Mouse (Mus musculus) thymus, adult 2 months (tissue): ENCODE results near the gene Slc8a1. TPM values are rescaled to one million over a fixed set of nuclear protein-coding genes. Genes with fewer than 3 reads are reported as not detected.

Experiments used
- DNase-seq: peaks from one replicate; pipeline ENCODE4 v3.0.0; 2021
- H3K27ac ChIP-seq: fragments of 200-500 bp; 2 replicates; pipeline ENCODE4 v1.5.1; 2012; ENCODE audit warnings: low read length, control low read depth; ENCODE audit not compliant: control insufficient read depth, insufficient read depth
- H3K27me3 ChIP-seq: fragments of 200-500 bp; 2 replicates; pipeline ENCODE4 v1.6.1; 2012; ENCODE audit warnings: mild to moderate bottlenecking, low read length, moderate library complexity, mixed read lengths; ENCODE audit not compliant: control insufficient read depth, insufficient read depth
- H3K36me3 ChIP-seq: fragments of 200-500 bp; 2 replicates; pipeline ENCODE4 v1.6.1; 2012; ENCODE audit warnings: mild to moderate bottlenecking, low read length, moderate library complexity; ENCODE audit not compliant: control insufficient read depth, insufficient read depth
- H3K4me1 ChIP-seq: fragments of 200-500 bp; replicated peaks from 2 replicates; pipeline ENCODE4 v1.6.1; 2012; ENCODE audit warnings: low read length; ENCODE audit not compliant: control insufficient read depth, insufficient read depth
- H3K4me3 ChIP-seq: fragments of 200-500 bp; 2 replicates; pipeline ENCODE4 v1.5.1; 2012; ENCODE audit warnings: mild to moderate bottlenecking, low read length, control low read depth, moderate library complexity; ENCODE audit not compliant: control insufficient read depth, insufficient read depth
- CTCF ChIP-seq: fragments of 200-500 bp; IDR thresholded peaks from 2 replicates; pipeline ENCODE4 v1.5.1; 2012; ENCODE audit warnings: mild to moderate bottlenecking, control low read depth, low read length, moderate library complexity, borderline replicate concordance; ENCODE audit not compliant: control insufficient read depth, poor library complexity, insufficient read depth; ENCODE audit errors: extremely low read depth
- POLR2A ChIP-seq: fragments of 200-500 bp; IDR thresholded peaks from 2 replicates; pipeline ENCODE4 v1.6.1; 2012; ENCODE audit warnings: mild to moderate bottlenecking, low read length, control low read depth, moderate library complexity; ENCODE audit not compliant: control insufficient read depth, poor library complexity, insufficient read depth; ENCODE audit errors: extremely low read depth
- WGBS: fragments of 180-500 bp; shearing (Covaris S2); methylation state at CpG from one replicate; pipeline ENCODE4 v1.1.7; 2018; 5-methylcytosine and 5-hydroxymethylcytosine counted together
- polyA plus RNA-seq: library from polyadenylated mRNA; depleted of rRNA; stranded (reverse); fragments of >200 nt; gene quantifications from 2 replicates; pipeline ENCODE4 v1.2.3, GENCODE M21; 2012

Gene Slc8a1
- polyA plus RNA-seq, 1 experiment, result 3.1 TPM

DNA sequence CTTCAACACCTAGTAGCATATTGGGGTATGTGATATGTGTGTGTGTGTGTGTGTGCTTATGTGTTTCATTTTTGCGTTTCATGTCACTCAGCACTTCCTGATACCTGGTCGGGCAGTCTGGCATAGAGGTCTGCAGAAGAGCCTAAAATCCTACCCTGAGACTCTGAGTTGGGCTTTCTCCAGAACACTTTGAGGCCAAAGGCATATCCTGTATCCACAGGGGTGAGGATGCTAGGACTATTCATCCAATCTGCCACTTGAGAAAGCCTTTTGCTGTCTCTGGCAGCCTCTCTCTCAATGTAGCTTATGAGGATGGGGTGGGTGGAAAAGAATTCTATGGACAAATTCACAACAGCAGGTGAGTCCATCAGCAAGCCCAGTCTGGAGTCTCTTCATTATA lies 234.1 kb downstream of the Slc8a1 start:
- 87% methylated on average over 2 of the region's 2 CpGs for WGBS
- TF ChIP-seq CTCF, result no peak
- no peak overlapping the region for H3K4me3 ChIP-seq
- H3K36me3 ChIP-seq, result no peaks in the 10 kb centered on the region
- H3K4me1 ChIP-seq, result no peaks in the 10 kb centered on the region
- DNase-seq, result no peak
- no peaks in the 10 kb centered on the region for H3K27me3 ChIP-seq
- no peak overlapping the region for H3K27ac ChIP-seq

DNA sequence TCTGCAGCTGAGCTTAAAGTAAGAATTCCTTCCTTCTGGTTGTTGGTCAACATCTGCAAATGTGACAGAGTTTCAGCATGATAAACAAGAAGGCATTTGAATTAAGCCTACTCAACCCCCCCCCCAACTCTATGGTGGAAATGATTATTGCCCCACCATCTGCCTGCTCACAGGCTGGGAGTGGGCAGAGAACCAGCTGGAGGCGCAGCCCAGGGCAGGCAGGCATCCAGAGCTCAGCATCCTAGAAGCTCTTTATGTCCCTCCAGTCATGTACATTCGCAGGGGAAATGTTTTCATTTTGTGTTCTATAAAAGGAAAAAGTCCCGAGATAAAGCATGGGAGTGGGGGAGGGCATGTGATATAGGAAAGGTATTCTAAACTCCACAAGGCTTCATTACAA lies 235.4 kb downstream of the Slc8a1 start:
- 93% methylated on average over 3 of the region's 3 CpGs for WGBS
- H3K4me3 ChIP-seq, result no peak overlapping the region
- no peaks in the 10 kb centered on the region for H3K36me3 ChIP-seq
- no peak overlapping the region for H3K27ac ChIP-seq
- DNase-seq, result no peak
- TF ChIP-seq POLR2A, result no peak
- TF ChIP-seq CTCF, result no peak
- no peaks in the 10 kb centered on the region for H3K27me3 ChIP-seq
- H3K4me1 ChIP-seq, result no peaks in the 10 kb centered on the region

DNA sequence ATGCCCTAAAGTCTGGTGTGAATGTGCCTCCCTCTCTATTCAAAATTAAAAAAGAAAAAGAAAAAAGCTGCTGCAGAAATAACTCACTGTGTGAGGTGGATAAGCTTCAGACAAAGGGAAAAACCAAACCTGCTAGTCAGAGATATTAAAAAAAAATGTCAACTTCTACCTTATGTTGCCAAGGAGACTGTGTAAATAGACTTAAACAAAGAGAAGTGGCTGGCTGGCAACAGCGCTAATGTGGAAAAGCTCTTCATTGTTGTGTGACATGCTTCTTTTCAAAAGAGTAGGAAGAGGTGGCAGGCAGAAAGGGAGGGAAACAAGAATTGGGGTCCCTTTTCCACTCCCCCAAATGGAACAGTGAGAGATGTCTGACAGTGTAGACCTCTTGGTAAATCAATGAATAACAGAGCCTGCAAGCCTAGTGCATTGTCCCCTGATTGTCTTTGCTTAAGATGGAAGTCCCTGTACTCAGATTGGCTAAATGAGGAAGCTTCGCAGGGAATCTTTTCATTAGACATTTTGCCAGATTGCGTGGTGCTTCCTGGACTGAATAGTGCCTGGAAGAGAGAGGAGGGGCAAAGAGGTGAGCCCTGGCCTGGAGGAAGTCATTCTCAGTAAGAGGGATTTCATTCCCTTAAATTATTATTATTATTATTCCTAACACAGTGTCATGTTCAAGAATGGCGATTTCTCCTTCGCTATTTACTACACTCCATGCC lies 237.3 kb downstream of the Slc8a1 start:
- whole genome bisulfite sequencing, result 78% methylated on average over 5 of the region's 5 CpGs
- Histone ChIP-seq H3K27ac (no peak overlapping the region), H3K4me1 (no peaks in the 10 kb centered on the region), H3K36me3 (no peaks in the 10 kb centered on the region), H3K4me3 (no peak overlapping the region), H3K27me3 (no peaks in the 10 kb centered on the region)
- no peak for DNase-seq
- TF ChIP-seq POLR2A (no peak), CTCF (no peak)

DNA sequence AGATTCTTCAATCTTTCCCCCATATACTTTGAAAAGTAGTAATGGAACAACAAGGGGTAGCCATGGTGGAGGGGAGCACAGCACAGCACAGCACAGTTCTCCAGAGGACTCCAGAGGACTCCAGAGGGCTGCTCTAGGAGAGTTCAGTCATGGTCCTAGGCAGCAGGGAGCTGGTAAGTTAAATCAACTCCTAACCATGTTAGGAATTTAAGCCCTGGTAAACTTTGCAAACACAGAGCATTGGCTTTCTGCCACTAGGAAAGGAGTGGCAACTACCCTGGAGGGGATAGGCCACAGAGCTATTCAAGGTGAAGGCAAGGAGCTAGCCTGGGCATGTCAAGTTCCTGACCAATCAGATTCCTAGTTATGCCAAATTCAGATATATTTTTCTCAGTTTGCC lies 240.3 kb downstream of the Slc8a1 start:
- Histone ChIP-seq H3K4me3 (no peak overlapping the region), H3K27ac (no peak overlapping the region), H3K4me1 (no peaks in the 10 kb centered on the region), H3K36me3 (no peaks in the 10 kb centered on the region), H3K27me3 (no peaks in the 10 kb centered on the region)
- no peak for DNase-seq
- TF ChIP-seq POLR2A (no peak), CTCF (no peak)

GRCm38 (mm10) chr17:81496616-81497015 lies 241.6 kb downstream of the Slc8a1 start:
- Histone ChIP-seq H3K4me1 (no peaks in the 10 kb centered on the region), H3K4me3 (no peak overlapping the region), H3K27me3 (no peaks in the 10 kb centered on the region), H3K36me3 (no peaks in the 10 kb centered on the region), H3K27ac (no peak overlapping the region)
- WGBS, result 86% methylated on average over 1 of the region's 1 CpGs
- no peak for TF ChIP-seq POLR2A
- no peak for TF ChIP-seq CTCF
- DNase-seq, result no peak

DNA sequence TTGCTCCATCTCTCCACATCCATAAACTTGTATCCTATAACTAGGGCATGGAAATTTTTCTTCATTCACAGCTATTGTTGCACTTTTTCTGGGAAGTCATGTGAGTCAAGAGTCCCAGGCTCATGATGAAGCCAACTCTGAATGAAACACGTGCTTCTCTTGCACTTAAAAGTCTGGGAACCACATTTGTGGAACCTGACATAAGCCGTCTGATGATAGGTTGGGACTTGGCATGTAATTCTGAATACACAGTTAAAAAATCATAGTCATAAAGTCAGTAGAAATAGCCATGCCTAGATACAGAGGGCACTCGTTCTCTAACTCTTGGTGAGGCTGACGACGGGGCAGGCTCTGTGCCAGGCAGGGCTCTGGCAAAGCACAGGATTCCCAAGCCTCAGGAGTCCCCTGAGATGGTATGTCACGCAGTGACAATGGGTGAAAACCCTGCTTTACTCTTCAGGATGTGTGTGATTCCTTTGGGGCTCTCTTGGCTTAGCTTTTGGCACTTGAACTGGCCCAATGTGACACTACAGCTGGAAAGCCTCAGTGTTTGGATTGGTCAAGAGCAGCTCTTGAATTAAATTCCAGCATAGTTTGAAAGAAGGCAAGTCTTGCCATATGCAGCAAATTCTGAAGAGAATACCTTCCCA lies 245.8 kb downstream of the Slc8a1 start:
- no peaks in the 10 kb centered on the region for H3K27me3 ChIP-seq

More for the DNA sequence above, 245.8 kb downstream of the Slc8a1 start:
- Histone ChIP-seq H3K36me3 (no peaks in the 10 kb centered on the region), H3K27ac (no peak overlapping the region), H3K4me3 (no peak overlapping the region), H3K4me1 (no peaks in the 10 kb centered on the region)
- no peak for DNase-seq
- 91% methylated on average over 6 of the region's 6 CpGs for WGBS
- no peak for TF ChIP-seq POLR2A
- TF ChIP-seq CTCF, result no peak
